Mouse (Mus musculus): Measurements from ENCODE around the gene Hoxd1. TPM values are rescaled to one million over a fixed set of nuclear protein-coding genes. Genes with fewer than 3 reads are reported as not detected.

The Hoxd1 gene
- polyA plus RNA-seq, 2 experiments, result 0.48 to 0.59 TPM

DNA sequence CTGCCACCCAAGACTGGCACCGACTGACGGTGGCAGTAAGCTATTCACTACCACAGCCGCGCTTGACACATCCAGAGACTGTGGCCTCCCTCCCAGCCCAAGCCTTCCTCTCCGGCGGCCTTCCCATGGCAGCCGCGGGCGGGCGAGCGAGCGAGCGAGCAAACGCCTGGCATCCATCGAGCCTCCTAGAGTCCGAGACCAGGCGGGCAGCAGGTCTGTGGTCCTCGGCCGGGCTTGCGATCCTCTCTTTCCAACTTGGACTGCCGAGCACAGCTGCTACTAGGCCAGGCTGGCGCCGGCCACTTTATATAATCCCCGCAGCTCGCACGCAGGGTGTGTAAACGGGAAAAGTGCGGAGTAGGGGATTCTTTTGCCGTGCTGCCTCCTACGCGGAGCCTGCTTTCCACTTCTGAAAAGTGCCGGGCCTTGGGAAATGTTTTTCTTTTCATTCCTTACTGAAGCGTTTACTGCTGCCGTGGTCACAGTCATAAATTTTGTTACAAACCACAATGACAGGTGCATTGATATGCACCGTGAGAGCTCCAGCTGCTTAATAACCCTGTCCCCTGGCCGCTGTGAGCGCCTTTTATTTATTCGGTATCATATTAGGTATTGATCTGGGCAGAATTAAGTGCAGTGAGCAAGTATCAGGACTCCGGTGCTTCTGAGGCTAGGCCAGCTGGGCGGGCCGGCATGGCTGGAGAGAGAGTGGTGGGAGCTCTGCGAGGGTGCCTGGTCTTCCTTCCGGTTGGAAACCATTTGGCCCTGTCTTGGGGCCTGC lies 22.3 kb upstream of the Hoxd1 start:
- H3K36me3 ChIP-seq (ENCODE audit: control insufficient read depth, insufficient read depth, low read length), result no peaks in the 10 kb centered on the region
- H3K9ac ChIP-seq (ENCODE audit: low read depth, low read length, severe bottlenecking), result no peak overlapping the region; the same call in 1 of the 2 replicates
- TF ChIP-seq POLR2A (IDR thresholded peaks at IDR 0.05; ENCODE audit: borderline replicate concordance, extremely low read depth, insufficient read depth, insufficient read length), result no peak
- 3% methylated on average over 39 of the region's 43 CpGs for WGBS
- H3K27ac ChIP-seq (replicated peaks; ENCODE audit: low read depth, low read length), result no peak overlapping the region
- DNase-seq (ENCODE audit: low spot score) (no peak), ATAC-seq (ENCODE audit: low FRiP score, low read depth) (no peak)
- H3K9me3 ChIP-seq (ENCODE audit: control insufficient read depth, low read length), result no peaks in the 10 kb centered on the region
- peak overlapping the region; percentile 23 for H3K4me3 ChIP-seq (replicated peaks; ENCODE audit: low read length)
- H3K4me2 ChIP-seq (replicated peaks; ENCODE audit: low read depth, low read length, severe bottlenecking), result peak overlapping the region; percentile 19; the same call in 1 of the 2 replicates
- H3K27me3 ChIP-seq (ENCODE audit: control insufficient read depth, insufficient read depth, low read length), result peaks cover 94% of the 10 kb centered on the region
- peaks cover 11% of the 10 kb centered on the region; the same call in 1 of the 2 replicates for H3K4me1 ChIP-seq (ENCODE audit: control insufficient read depth, insufficient read depth, low read length)

DNA sequence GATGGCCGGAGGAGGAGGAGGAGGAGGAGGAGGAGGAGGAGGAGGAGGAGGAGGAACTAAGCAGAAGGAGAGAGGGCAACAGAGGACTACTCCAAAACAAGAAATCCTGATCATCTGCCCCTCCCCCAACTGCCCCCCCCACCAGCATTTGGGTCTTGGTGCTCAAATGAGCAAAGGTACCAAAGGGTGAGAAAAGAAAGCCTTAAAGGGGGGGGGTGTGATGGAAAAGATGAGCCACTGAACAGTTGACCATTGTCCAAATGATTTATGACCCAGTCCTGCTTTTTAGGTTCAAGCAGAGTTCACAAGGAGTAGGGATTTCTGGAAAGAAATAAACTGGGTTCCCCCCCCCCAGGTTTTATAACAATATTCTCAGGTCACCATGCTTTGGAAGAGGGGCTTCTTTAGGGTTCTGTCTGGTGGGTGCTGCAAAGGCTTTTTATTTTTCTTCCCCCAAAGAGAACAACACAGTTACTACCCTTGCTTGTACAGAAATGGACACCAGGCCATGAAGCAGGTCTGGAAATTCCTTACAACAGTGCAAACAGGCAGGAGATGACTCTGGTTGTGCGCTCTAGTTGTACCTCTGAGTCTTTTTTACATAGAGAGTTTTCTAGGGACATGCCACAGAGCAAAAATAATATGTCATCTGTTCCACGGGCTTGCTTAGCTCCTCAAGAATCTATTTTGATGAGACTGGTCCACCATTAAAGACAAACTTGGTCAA lies 21.4 kb upstream of the Hoxd1 start:
- 41% methylated on average over 2 of the region's 3 CpGs for WGBS
- no peak overlapping the region for H3K9ac ChIP-seq (ENCODE audit: low read depth, low read length, severe bottlenecking)
- no peak for ATAC-seq (ENCODE audit: low FRiP score, low read depth)
- no peak for TF ChIP-seq POLR2A (IDR thresholded peaks at IDR 0.05; ENCODE audit: borderline replicate concordance, extremely low read depth, insufficient read depth, insufficient read length)
- H3K9me3 ChIP-seq (ENCODE audit: control insufficient read depth, low read length), result no peaks in the 10 kb centered on the region
- H3K27me3 ChIP-seq (ENCODE audit: control insufficient read depth, insufficient read depth, low read length), result peaks cover 97% of the 10 kb centered on the region
- peaks cover 9% of the 10 kb centered on the region; the same call in 1 of the 2 replicates for H3K4me1 ChIP-seq (ENCODE audit: control insufficient read depth, insufficient read depth, low read length)
- DNase-seq (ENCODE audit: low spot score), result no peak
- H3K4me3 ChIP-seq (replicated peaks; ENCODE audit: low read length), result no peak overlapping the region
- no peaks in the 10 kb centered on the region for H3K36me3 ChIP-seq (ENCODE audit: control insufficient read depth, insufficient read depth, low read length)
- H3K27ac ChIP-seq (replicated peaks; ENCODE audit: low read depth, low read length), result no peak overlapping the region
- H3K4me2 ChIP-seq (replicated peaks; ENCODE audit: low read depth, low read length, severe bottlenecking), result no peak overlapping the region

DNA sequence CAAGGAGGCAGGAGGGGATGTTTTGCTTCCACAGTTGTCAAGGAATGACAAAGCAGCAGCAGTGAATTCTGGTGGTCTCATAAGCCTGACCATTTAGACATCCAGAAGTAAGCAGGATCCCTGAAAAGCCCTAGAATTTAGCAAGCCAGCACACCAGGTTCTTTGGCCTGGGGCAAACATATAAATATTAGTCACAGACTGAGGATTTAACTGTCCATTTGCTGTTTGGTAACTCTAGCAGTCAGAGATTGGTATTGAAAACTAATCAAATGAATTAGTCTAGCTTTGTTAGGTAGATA lies 20.9 kb upstream of the Hoxd1 start:
- Histone ChIP-seq H3K4me3 (replicated peaks; ENCODE audit: low read length) (no peak overlapping the region), H3K4me1 (ENCODE audit: control insufficient read depth, insufficient read depth, low read length) (peaks cover 11% of the 10 kb centered on the region; the same call in 1 of the 2 replicates), H3K27me3 (ENCODE audit: control insufficient read depth, insufficient read depth, low read length) (peaks cover 97% of the 10 kb centered on the region), H3K36me3 (ENCODE audit: control insufficient read depth, insufficient read depth, low read length) (no peaks in the 10 kb centered on the region), H3K9ac (ENCODE audit: low read depth, low read length, severe bottlenecking) (no peak overlapping the region), H3K27ac (replicated peaks; ENCODE audit: low read depth, low read length) (no peak overlapping the region), H3K4me2 (replicated peaks; ENCODE audit: low read depth, low read length, severe bottlenecking) (no peak overlapping the region), H3K9me3 (ENCODE audit: control insufficient read depth, low read length) (no peaks in the 10 kb centered on the region)
- no peak for TF ChIP-seq POLR2A (IDR thresholded peaks at IDR 0.05; ENCODE audit: borderline replicate concordance, extremely low read depth, insufficient read depth, insufficient read length)
- DNase-seq (ENCODE audit: low spot score), result no peak
- no peak for ATAC-seq (ENCODE audit: low FRiP score, low read depth)

DNA sequence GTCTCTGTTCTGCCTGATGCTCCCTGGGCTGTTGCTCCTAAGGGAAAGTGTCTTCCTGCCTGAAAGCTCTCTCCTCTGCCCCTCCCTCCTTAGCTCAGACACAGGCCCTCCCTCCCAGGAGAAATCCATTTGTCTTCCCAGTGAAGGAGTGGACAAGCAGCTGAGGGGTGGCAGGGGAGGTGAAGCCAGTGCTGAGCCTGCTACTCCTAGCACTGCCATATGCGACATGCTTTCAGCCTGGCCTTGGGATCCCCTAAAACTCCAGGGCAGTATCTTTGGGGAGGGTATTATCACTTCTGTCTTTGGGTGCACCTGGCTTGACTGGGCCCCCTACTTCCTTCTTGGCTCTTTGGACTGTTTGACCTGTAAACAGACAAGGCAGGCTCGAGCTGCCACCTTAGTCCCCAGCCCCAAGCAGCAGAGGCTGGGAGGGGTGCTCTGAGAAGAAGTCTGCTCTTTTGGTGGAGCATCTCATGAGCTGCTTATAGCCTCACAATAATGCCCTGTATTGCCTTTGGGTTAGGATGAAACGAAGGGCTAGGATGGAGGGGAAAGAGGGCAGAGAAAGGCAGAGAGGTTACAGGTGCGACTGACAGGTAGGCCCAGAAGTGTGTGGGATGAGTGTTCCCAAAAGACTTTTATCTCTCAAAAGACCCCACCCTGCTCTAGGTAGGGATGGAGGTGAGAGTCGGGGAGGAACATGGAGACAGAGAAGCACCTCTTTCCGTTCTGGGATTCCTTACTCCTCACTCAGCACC lies 17.1 kb upstream of the Hoxd1 start:
- no peaks in the 10 kb centered on the region for H3K9me3 ChIP-seq (ENCODE audit: control insufficient read depth, low read length)
- no peak for TF ChIP-seq POLR2A (IDR thresholded peaks at IDR 0.05; ENCODE audit: borderline replicate concordance, extremely low read depth, insufficient read depth, insufficient read length)
- ATAC-seq (ENCODE audit: low FRiP score, low read depth) (no peak), DNase-seq (ENCODE audit: low spot score) (no peak)
- H3K27ac ChIP-seq (replicated peaks; ENCODE audit: low read depth, low read length), result no peak overlapping the region
- H3K4me1 ChIP-seq (ENCODE audit: control insufficient read depth, insufficient read depth, low read length), result peaks cover 11% of the 10 kb centered on the region
- H3K4me2 ChIP-seq (replicated peaks; ENCODE audit: low read depth, low read length, severe bottlenecking), result no peak overlapping the region
- H3K27me3 ChIP-seq (ENCODE audit: control insufficient read depth, insufficient read depth, low read length), result peaks cover 97% of the 10 kb centered on the region
- H3K4me3 ChIP-seq (replicated peaks; ENCODE audit: low read length), result no peak overlapping the region
- H3K9ac ChIP-seq (ENCODE audit: low read depth, low read length, severe bottlenecking), result no peak overlapping the region
- no peaks in the 10 kb centered on the region for H3K36me3 ChIP-seq (ENCODE audit: control insufficient read depth, insufficient read depth, low read length)
- WGBS, result 20% methylated on average over 6 of the region's 6 CpGs

- Histone ChIP-seq H3K4me3 (replicated peaks; ENCODE audit: low read length) (peak overlapping the region; percentile 22), H3K27me3 (ENCODE audit: control insufficient read depth, insufficient read depth, low read length) (peaks cover 98% of the 10 kb centered on the region), H3K36me3 (ENCODE audit: control insufficient read depth, insufficient read depth, low read length) (no peaks in the 10 kb centered on the region), H3K4me2 (replicated peaks; ENCODE audit: low read depth, low read length, severe bottlenecking) (peak overlapping the region; percentile 21; the same call in 1 of the 2 replicates), H3K9ac (ENCODE audit: low read depth, low read length, severe bottlenecking) (no peak overlapping the region), H3K4me1 (ENCODE audit: control insufficient read depth, insufficient read depth, low read length) (peaks cover 11% of the 10 kb centered on the region), H3K9me3 (ENCODE audit: control insufficient read depth, low read length) (no peaks in the 10 kb centered on the region), H3K27ac (replicated peaks; ENCODE audit: low read depth, low read length) (no peak overlapping the region)
- no peak for TF ChIP-seq POLR2A (IDR thresholded peaks at IDR 0.05; ENCODE audit: borderline replicate concordance, extremely low read depth, insufficient read depth, insufficient read length)
- DNase-seq (ENCODE audit: low spot score) (no peak), ATAC-seq (ENCODE audit: low FRiP score, low read depth) (no peak)
- 7% methylated on average over 58 of the region's 58 CpGs for WGBS
Measured at GRCm38 (mm10) chr2:74746298-74746921, 16.4 kb upstream of the Hoxd1 start.

All from limb, embryonic 14.5 days (tissue).